Mouse (Mus musculus): ENCODE data around the gene Pard3b. TPM values are rescaled to one million over a fixed set of nuclear protein-coding genes. Genes with fewer than 3 reads are reported as not detected.

Gene Pard3b
- polyA plus RNA-seq, 1 experiment from 2014 or later: 23.2 TPM

GRCm38 (mm10) chr1:61933574-61933973, 294.9 kb downstream of the Pard3b start:
- no peak for ATAC-seq (ENCODE audit: insufficient number of reproducible peaks, low FRiP score, low TSS enrichment, low read depth)
- WGBS: 69% methylated on average over 2 of the region's 2 CpGs
- Histone ChIP-seq H3K27me3 (no peaks in the 10 kb centered on the region), H3K36me3 (no peaks in the 10 kb centered on the region), H3K4me2 (replicated peaks) (no peak overlapping the region), H3K9ac (no peak overlapping the region), H3K4me3 (replicated peaks) (no peak overlapping the region), H3K9me3 (replicated peaks) (no peaks in the 10 kb centered on the region), H3K4me1 (peaks cover 10% of the 10 kb centered on the region; the same call in 1 of the 2 replicates), H3K27ac (replicated peaks) (no peak overlapping the region)

- no peak overlapping the region for H3K4me3 ChIP-seq (replicated peaks)
- H3K4me2 ChIP-seq (replicated peaks): no peak overlapping the region
- ATAC-seq (ENCODE audit: insufficient number of reproducible peaks, low FRiP score, low TSS enrichment, low read depth): 0 out of 2 replicates have a peak, but pooled peaks have one; percentile 57
- no peaks in the 10 kb centered on the region for H3K9me3 ChIP-seq (replicated peaks)
- H3K36me3 ChIP-seq: no peaks in the 10 kb centered on the region
- no peaks in the 10 kb centered on the region for H3K27me3 ChIP-seq
- no peak overlapping the region for H3K9ac ChIP-seq
- no peak overlapping the region for H3K27ac ChIP-seq (replicated peaks)
- H3K4me1 ChIP-seq: peaks cover 10% of the 10 kb centered on the region; the same call in 1 of the 2 replicates
- 44% methylated on average over 4 of the region's 4 CpGs for WGBS
Observed at GRCm38 (mm10) chr1:61934760-61935159, 296.1 kb downstream of the Pard3b start.

GRCm38 (mm10) chr1:61939882-61940281, 301.3 kb downstream of the Pard3b start:
- Histone ChIP-seq H3K9ac (no peak overlapping the region), H3K36me3 (no peaks in the 10 kb centered on the region), H3K9me3 (replicated peaks) (no peaks in the 10 kb centered on the region), H3K4me1 (peaks cover 5% of the 10 kb centered on the region; the same call in 1 of the 2 replicates), H3K4me2 (replicated peaks) (no peak overlapping the region), H3K4me3 (replicated peaks) (no peak overlapping the region), H3K27ac (replicated peaks) (no peak overlapping the region), H3K27me3 (no peaks in the 10 kb centered on the region)
- 81% methylated on average over 10 of the region's 10 CpGs for WGBS
- no peak for ATAC-seq (ENCODE audit: insufficient number of reproducible peaks, low FRiP score, low TSS enrichment, low read depth)

- H3K4me3 ChIP-seq (replicated peaks): no peak overlapping the region
- H3K9me3 ChIP-seq (replicated peaks): no peaks in the 10 kb centered on the region
- ATAC-seq (ENCODE audit: insufficient number of reproducible peaks, low FRiP score, low TSS enrichment, low read depth): no peak
- WGBS: 86% methylated on average over 9 of the region's 9 CpGs
- H3K9ac ChIP-seq: no peak overlapping the region
- no peaks in the 10 kb centered on the region for H3K27me3 ChIP-seq
- no peak overlapping the region for H3K27ac ChIP-seq (replicated peaks)
- H3K4me2 ChIP-seq (replicated peaks): no peak overlapping the region
- no peaks in the 10 kb centered on the region for H3K4me1 ChIP-seq
- no peaks in the 10 kb centered on the region for H3K36me3 ChIP-seq
Observed at GRCm38 (mm10) chr1:61961533-61961932, 322.9 kb downstream of the Pard3b start.

- ATAC-seq (ENCODE audit: insufficient number of reproducible peaks, low FRiP score, low TSS enrichment, low read depth): no peak
- 85% methylated on average over 4 of the region's 4 CpGs for WGBS
- Histone ChIP-seq H3K4me1 (no peaks in the 10 kb centered on the region), H3K4me2 (replicated peaks) (no peak overlapping the region), H3K4me3 (replicated peaks) (no peak overlapping the region), H3K9ac (no peak overlapping the region), H3K27ac (replicated peaks) (no peak overlapping the region), H3K9me3 (replicated peaks) (no peaks in the 10 kb centered on the region), H3K36me3 (no peaks in the 10 kb centered on the region), H3K27me3 (no peaks in the 10 kb centered on the region)
Observed at GRCm38 (mm10) chr1:61962571-61962970, 323.9 kb downstream of the Pard3b start.

- no peaks in the 10 kb centered on the region for H3K27me3 ChIP-seq
- no peaks in the 10 kb centered on the region for H3K36me3 ChIP-seq
- H3K9me3 ChIP-seq (replicated peaks): no peaks in the 10 kb centered on the region
- no peak overlapping the region for H3K4me3 ChIP-seq (replicated peaks)
- no peak overlapping the region for H3K27ac ChIP-seq (replicated peaks)
- H3K9ac ChIP-seq: no peak overlapping the region
- no peaks in the 10 kb centered on the region for H3K4me1 ChIP-seq
- no peak overlapping the region for H3K4me2 ChIP-seq (replicated peaks)
- ATAC-seq (ENCODE audit: insufficient number of reproducible peaks, low FRiP score, low TSS enrichment, low read depth): no peak
- WGBS: 71% methylated on average over 3 of the region's 3 CpGs
Observed at GRCm38 (mm10) chr1:61967124-61967523, 328.5 kb downstream of the Pard3b start.

- ATAC-seq (ENCODE audit: insufficient number of reproducible peaks, low FRiP score, low TSS enrichment, low read depth): no peak
- no peak overlapping the region for H3K27ac ChIP-seq (replicated peaks)
- no peak overlapping the region for H3K4me3 ChIP-seq (replicated peaks)
- H3K9me3 ChIP-seq (replicated peaks): no peaks in the 10 kb centered on the region
- H3K27me3 ChIP-seq: no peaks in the 10 kb centered on the region
- no peaks in the 10 kb centered on the region for H3K36me3 ChIP-seq
- WGBS: 62% methylated on average over 4 of the region's 4 CpGs
- H3K9ac ChIP-seq: no peak overlapping the region
- no peaks in the 10 kb centered on the region for H3K4me1 ChIP-seq
- H3K4me2 ChIP-seq (replicated peaks): no peak overlapping the region
Observed at GRCm38 (mm10) chr1:61967807-61968206, 329.2 kb downstream of the Pard3b start.

- 74% methylated on average over 3 of the region's 3 CpGs for WGBS
- no peak for ATAC-seq (ENCODE audit: insufficient number of reproducible peaks, low FRiP score, low TSS enrichment, low read depth)
Observed at GRCm38 (mm10) chr1:61997711-61998110, 359.1 kb downstream of the Pard3b start.

GRCm38 (mm10) chr1:62008811-62009210, 370.2 kb downstream of the Pard3b start:
- no peak overlapping the region for H3K4me2 ChIP-seq (replicated peaks)
- no peak overlapping the region for H3K27ac ChIP-seq (replicated peaks)
- no peak for ATAC-seq (ENCODE audit: insufficient number of reproducible peaks, low FRiP score, low TSS enrichment, low read depth)
- no peaks in the 10 kb centered on the region for H3K27me3 ChIP-seq
- no peak overlapping the region for H3K9ac ChIP-seq
- no peak overlapping the region for H3K4me3 ChIP-seq (replicated peaks)
- WGBS: 75% methylated on average over 2 of the region's 2 CpGs
- H3K36me3 ChIP-seq: no peaks in the 10 kb centered on the region
- no peaks in the 10 kb centered on the region for H3K4me1 ChIP-seq
- H3K9me3 ChIP-seq (replicated peaks): no peaks in the 10 kb centered on the region

More at GRCm38 (mm10) chr1:61997711-61998110, 359.1 kb downstream of the Pard3b start:
- Histone ChIP-seq H3K27me3 (no peaks in the 10 kb centered on the region), H3K36me3 (no peaks in the 10 kb centered on the region), H3K27ac (replicated peaks) (no peak overlapping the region), H3K4me2 (replicated peaks) (no peak overlapping the region), H3K4me3 (replicated peaks) (no peak overlapping the region), H3K9ac (no peak overlapping the region), H3K9me3 (replicated peaks) (no peaks in the 10 kb centered on the region), H3K4me1 (no peaks in the 10 kb centered on the region)

GRCm38 (mm10) chr1:62011712-62012111, 373.1 kb downstream of the Pard3b start:
- Histone ChIP-seq H3K36me3 (no peaks in the 10 kb centered on the region), H3K9ac (no peak overlapping the region), H3K4me2 (replicated peaks) (no peak overlapping the region), H3K4me3 (replicated peaks) (no peak overlapping the region), H3K9me3 (replicated peaks) (no peaks in the 10 kb centered on the region), H3K4me1 (no peaks in the 10 kb centered on the region), H3K27me3 (no peaks in the 10 kb centered on the region), H3K27ac (replicated peaks) (no peak overlapping the region)
- ATAC-seq (ENCODE audit: insufficient number of reproducible peaks, low FRiP score, low TSS enrichment, low read depth): no peak
- 87% methylated on average over 4 of the region's 4 CpGs for WGBS

- Histone ChIP-seq H3K4me2 (replicated peaks) (no peak overlapping the region), H3K9me3 (replicated peaks) (no peaks in the 10 kb centered on the region), H3K4me1 (no peaks in the 10 kb centered on the region), H3K36me3 (no peaks in the 10 kb centered on the region), H3K4me3 (replicated peaks) (no peak overlapping the region), H3K27me3 (no peaks in the 10 kb centered on the region), H3K27ac (replicated peaks) (no peak overlapping the region), H3K9ac (no peak overlapping the region)
- ATAC-seq (ENCODE audit: insufficient number of reproducible peaks, low FRiP score, low TSS enrichment, low read depth): no peak
- 21% methylated on average over 5 of the region's 5 CpGs for WGBS
Observed at GRCm38 (mm10) chr1:62016536-62017300, 378.1 kb downstream of the Pard3b start.

- Histone ChIP-seq H3K27ac (replicated peaks) (no peak overlapping the region), H3K4me1 (no peaks in the 10 kb centered on the region), H3K36me3 (no peaks in the 10 kb centered on the region), H3K9me3 (replicated peaks) (no peaks in the 10 kb centered on the region), H3K9ac (no peak overlapping the region), H3K4me3 (replicated peaks) (no peak overlapping the region), H3K4me2 (replicated peaks) (no peak overlapping the region), H3K27me3 (no peaks in the 10 kb centered on the region)
- ATAC-seq (ENCODE audit: insufficient number of reproducible peaks, low FRiP score, low TSS enrichment, low read depth): no peak
- WGBS: 58% methylated on average over 5 of the region's 5 CpGs
Observed at GRCm38 (mm10) chr1:62018276-62018675, 379.7 kb downstream of the Pard3b start.
